Mouse (Mus musculus): ENCODE data around the gene Crispld2.

Gene Crispld2

DNA sequence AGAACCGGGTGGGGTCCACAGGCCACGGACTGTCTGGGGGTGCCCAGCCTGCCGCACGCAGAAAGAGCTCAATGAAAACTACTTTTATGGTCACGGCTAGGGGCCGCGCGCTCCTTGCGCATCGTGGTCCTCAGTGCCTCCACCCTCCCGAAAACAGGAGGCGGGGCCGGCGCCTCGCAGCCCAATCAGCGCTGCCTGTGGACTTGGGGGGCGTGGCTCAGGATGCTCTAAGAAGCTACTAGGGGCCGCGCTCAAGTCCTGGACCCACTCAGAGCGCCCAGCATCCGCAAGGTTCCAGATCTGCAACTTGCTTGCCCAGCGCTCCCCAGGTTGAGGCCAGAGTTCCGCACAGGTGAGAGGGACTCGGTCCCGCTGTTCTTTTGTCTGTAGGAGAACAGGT lies at the start of gene Crispld2:
Crispld2 (plus strand) TSS at position 190 of the 400 bp plus-strand sequence.
- no peak for DNase-seq (ENCODE audit: low read depth, low spot score)

DNA sequence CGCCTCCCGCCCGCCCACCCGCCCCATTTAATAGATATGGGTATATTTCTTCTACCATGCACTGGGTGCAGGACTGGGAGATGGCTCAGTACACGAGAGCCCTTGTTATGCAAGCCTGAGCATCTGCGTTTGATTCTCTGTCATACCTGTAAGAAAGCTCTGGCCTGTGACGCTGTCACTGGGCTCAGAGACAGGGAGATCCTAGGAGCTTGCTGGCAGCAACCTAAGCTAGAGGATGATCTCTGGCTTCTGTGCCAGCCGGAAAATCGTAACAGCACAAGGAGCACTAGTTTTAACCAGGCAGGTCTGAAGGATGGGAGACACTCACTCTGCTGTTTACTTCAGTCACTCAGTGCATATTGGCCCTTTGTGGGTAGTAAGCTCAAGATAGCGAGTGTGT lies 48.6 kb upstream of the Crispld2 start:
- no peak for DNase-seq (ENCODE audit: low read depth, low spot score)

GRCm38 (mm10) chr8:119944096-119944811 lies 48.0 kb upstream of the Crispld2 start:
- no peak for DNase-seq (ENCODE audit: low read depth, low spot score)

DNA sequence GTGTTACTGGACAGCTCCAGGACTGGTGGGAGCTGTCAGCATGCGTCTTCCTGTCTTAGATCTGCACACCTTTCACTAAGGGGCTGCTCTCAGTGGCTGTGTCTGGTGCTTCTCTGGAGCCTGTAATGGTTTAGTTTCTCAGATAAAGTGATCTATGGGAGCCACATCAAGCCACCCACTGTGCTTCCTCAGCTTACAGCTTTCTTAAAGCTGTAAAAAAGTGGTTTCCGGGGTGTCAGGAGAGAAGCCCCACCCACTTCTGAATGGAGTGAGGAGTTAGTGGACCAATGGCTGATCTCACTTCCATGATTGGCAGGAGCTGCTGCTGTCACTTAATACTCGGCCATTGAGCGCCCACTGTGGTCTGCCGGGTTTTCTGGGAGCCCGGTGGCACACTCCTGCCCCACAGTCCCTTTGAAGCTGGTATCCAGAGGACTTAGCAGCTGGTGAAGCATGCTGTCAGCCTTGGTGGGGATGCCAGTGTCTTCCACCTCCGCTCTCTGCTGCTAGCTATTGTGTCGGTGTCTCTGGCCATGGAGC lies 45.8 kb upstream of the Crispld2 start:
- DNase-seq (ENCODE audit: low read depth, low spot score): no peak

DNA sequence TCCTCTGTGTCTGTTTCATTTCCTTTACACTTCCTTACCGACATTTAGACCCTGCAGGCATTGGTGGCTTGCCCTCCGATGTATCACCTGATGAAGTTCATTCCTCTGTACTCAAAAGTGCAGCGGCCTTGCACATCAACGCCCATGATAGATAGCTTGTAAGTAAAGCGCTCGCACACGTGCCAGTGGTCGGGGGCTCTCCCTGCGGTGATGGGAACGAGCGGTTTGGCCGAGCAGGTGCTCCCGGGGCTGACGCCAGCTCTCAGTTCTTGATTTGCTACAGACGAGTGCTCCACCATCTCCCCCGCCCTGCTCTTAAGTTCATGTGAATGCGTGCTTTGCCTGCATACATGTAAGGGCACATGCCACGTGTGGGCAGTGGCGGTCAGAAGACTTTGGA lies 44.6 kb upstream of the Crispld2 start:
- no peak for DNase-seq (ENCODE audit: low read depth, low spot score)

- DNase-seq (ENCODE audit: low read depth, low spot score): no peak
Observed at GRCm38 (mm10) chr8:119948340-119948739, 43.9 kb upstream of the Crispld2 start.

DNA sequence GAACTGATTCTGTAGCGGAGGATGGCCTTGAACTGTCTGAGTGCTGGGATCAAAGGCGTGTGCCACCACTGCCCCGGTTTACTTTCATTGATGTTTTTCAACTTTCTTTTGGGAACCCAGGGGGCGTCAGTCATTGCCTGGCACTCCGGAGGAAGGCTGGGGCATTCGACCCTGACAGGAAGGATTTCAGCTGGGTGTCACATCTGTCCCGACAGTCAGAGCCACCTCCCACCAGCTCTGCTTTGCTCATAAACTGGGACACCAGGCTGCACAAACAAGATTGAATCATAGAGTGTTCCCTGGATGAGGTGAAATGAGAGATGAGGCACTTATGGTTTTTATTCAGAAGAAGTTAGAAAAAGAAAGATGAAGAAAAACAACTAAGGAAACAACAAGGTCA lies 40.0 kb upstream of the Crispld2 start:
- DNase-seq (ENCODE audit: low read depth, low spot score): no peak

- peak; percentile 92 for DNase-seq (ENCODE audit: low read depth, low spot score)
Observed at GRCm38 (mm10) chr8:119952747-119953146, 39.5 kb upstream of the Crispld2 start.

DNA sequence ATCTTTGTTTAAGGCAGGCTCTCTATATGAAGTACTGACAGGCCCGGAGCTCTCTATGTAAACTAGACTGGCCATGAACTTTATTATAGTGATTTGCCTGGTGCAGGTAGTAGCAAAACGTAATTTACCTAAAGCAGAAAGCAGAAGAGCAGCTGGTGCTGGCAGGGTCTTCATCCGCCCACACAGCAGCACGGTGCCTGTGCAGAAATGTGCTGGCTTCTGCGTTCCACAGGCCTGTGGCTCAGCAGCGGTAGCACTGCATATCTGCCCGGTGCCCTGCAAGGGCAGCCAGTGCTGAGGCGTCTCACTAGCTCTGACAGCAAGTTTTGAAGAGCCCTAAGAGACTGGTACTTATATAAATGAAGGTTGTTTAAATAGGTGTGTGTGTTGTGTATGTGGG lies 36.9 kb upstream of the Crispld2 start:
- no peak for DNase-seq (ENCODE audit: low read depth, low spot score)

GRCm38 (mm10) chr8:119958076-119958475 lies 34.2 kb upstream of the Crispld2 start:
- no peak for DNase-seq (ENCODE audit: low read depth, low spot score)

DNA sequence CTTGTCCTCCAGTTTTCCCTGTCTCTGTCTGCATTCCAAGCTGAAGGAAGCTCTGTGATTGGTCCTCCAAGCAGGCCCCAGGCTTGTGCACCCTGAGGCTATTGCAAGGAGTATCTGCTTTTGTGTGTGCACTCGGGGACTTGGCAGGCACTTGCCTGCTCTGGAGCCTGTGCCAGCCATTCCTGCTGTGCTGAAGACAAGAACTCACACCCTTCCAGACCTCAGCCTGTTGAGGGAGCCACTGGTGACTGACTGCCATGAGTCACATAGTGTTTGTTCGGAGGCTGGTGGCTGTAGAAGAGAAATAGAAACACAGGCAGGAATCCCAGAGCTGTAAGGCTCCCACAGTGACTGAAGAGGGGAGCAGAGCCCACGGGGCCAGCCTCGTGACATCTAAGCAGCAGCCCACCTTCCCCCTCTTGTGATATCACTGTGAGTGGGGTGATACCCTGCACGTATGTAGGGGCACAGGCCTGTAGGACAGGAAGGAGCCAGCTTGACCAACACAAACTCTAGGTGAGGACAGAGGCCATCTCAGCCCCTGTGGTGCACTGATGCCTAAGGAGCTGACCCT lies 31.6 kb upstream of the Crispld2 start:
- peak; percentile 65 for DNase-seq (ENCODE audit: low read depth, low spot score)

DNA sequence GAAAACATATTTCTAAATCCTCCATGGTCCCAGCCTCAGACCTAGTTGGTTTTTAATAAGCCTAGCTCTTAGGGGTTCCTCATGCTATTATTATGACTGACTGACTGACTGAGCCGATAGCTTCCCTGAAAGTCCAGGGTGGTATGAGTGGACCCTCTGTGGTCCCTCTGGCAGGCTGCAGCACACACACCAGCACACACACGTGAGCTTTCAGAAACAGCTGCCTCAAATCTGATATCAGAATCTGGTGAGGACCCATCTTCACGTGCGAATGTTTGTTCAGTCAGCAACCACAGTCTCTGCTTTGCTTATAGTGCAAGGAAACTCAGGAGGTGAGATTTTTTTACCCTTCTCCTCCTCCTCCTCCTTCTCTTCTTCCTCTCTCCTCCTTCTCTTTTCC lies 27.4 kb upstream of the Crispld2 start:
- no peak for DNase-seq (ENCODE audit: low read depth, low spot score)

- no peak for DNase-seq (ENCODE audit: low read depth, low spot score)
Observed at GRCm38 (mm10) chr8:119967435-119967834, 24.8 kb upstream of the Crispld2 start.

DNA sequence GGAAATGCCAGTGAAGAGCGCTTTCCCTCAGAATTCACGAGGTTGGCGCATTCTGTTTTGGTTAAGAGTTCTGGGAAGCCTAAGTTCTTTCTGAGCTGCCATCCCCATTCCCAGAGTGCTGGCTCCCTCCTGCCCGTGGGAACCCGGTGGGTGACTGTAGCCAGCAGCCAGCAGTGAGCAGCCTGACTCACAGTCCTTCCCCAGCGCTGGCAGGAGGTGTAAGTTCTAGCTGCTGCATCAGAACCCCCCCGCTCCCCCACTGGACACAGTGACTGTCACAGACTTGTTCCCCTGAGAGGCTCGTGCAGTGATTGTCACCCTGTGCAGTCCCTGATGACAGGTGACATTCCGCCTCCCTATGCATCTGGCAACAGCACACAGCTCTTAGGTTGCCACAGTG lies 22.1 kb upstream of the Crispld2 start:
- no peak for DNase-seq (ENCODE audit: low read depth, low spot score)

DNA sequence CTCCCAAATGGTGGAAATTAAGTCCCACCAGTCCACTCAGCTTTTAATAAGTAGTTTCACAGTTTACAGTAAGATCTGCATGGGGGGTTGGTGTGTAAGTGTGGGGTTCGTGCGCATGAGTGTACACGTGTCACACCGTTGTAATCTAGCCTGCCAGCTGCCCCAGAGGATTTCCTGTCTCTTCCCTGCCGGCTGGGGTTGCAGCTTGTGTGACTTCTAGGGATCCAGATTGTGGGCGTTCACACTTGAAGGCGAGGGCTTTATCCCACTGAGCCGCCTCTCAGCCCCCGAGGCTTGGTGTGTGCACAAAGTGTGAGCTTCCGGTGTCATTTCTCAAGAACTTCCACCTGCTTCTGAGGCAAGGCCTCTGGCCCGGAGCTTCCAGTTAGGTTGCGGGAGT lies 19.7 kb upstream of the Crispld2 start:
- DNase-seq (ENCODE audit: low read depth, low spot score): no peak

GRCm38 (mm10) chr8:119978770-119979381 lies 13.4 kb upstream of the Crispld2 start:
- DNase-seq (ENCODE audit: low read depth, low spot score): no peak

GRCm38 (mm10) chr8:119981253-119981652 lies 11.0 kb upstream of the Crispld2 start:
- no peak for DNase-seq (ENCODE audit: low read depth, low spot score)

GRCm38 (mm10) chr8:119984085-119984484 lies 8.2 kb upstream of the Crispld2 start:
- no peak for DNase-seq (ENCODE audit: low read depth, low spot score)

GRCm38 (mm10) chr8:119986174-119986573 lies 6.1 kb upstream of the Crispld2 start:
- DNase-seq (ENCODE audit: low read depth, low spot score): no peak

DNA sequence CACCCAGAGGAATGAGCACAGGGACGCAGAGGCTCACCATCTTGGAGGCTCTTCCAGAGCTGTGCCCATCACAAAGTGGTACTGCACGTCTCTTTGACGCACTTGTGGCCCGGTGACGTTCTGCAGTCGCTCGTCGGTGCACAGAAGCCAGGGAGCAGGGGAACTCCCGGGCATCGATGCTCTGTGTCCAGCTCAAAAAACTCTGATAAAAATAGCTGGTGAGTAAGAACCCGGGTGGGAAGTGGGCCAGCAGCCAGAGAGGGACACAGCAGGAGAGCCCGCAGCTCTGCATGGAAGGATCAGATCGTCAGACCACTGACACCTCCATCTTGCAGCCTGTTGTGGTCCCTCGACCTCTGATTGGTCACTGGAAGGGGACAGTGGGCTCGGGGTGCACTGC lies 4.2 kb upstream of the Crispld2 start:
- no peak for DNase-seq (ENCODE audit: low read depth, low spot score)

- no peak for DNase-seq (ENCODE audit: low read depth, low spot score)
Observed at GRCm38 (mm10) chr8:119994114-119994513, 1.9 kb downstream of the Crispld2 start.

DNA sequence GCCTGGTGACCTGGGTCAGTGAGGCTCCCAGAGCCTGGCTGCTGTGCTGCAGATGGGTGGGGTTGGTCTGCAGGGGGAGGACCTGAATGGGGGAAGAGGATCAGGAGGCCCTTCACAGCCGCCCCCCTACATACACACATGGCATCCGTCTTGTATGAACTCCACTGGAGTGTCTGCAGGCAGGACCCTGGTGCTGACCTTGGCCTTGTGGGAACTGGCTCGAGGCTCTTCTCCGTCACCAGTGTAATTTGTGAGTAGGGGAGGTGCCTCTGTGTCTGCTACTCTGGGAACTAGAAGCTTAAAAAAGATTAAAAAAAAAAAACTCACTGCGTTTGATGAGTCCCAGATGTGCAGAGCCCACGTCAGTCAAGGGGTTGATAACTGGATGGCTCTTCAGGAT lies 2.3 kb downstream of the Crispld2 start:
- DNase-seq (ENCODE audit: low read depth, low spot score): no peak

- DNase-seq (ENCODE audit: low read depth, low spot score): no peak
Observed at GRCm38 (mm10) chr8:119997266-119997665, 5.0 kb downstream of the Crispld2 start.
